Mouse (Mus musculus) natural killer cell, adult 2 months (primary cell): ENCODE measurements around the gene Spata1.

Experiments used
- DNase-seq, 2 experiments: peaks; one replicate each; pipeline ENCODE4 v3.0.0; 2022; ENCODE audit warnings: low spot score in 2 of 2

Spata1 gene

GRCm38 (mm10) chr3:146419992-146420537 lies 79.5 kb downstream of the Spata1 start:
- no peak for DNase-seq

GRCm38 (mm10) chr3:146419534-146419933 lies 80.0 kb downstream of the Spata1 start:
- no peak for DNase-seq

GRCm38 (mm10) chr3:146418901-146419300 lies 80.7 kb downstream of the Spata1 start:
- no peak for DNase-seq

- no peak for DNase-seq
These were observed 81.7 kb downstream of the Spata1 start for GRCm38 (mm10) chr3:146417873-146418272.

GRCm38 (mm10) chr3:146414555-146414954 lies 85.0 kb downstream of the Spata1 start:
- no peak for DNase-seq

GRCm38 (mm10) chr3:146413992-146414391 lies 85.6 kb downstream of the Spata1 start:
- DNase-seq: no peak

GRCm38 (mm10) chr3:146413016-146413415 lies 86.5 kb downstream of the Spata1 start:
- DNase-seq: no peak

GRCm38 (mm10) chr3:146412480-146412879 lies 87.1 kb downstream of the Spata1 start:
- no peak for DNase-seq

- DNase-seq: no peak
These were observed 87.5 kb downstream of the Spata1 start for GRCm38 (mm10) chr3:146412008-146412407.

- no peak for DNase-seq
These were observed 89.4 kb downstream of the Spata1 start for GRCm38 (mm10) chr3:146410114-146410513.
